Mouse (Mus musculus) E14TG2a.4 (cell line): ENCODE measurements around the gene Dock8.

Source experiments
- CTCF ChIP-seq: conservative IDR thresholded peaks from 2 replicates; pipeline ENCODE4 v1.5.1; 2014; ENCODE audit warnings: low read length
- POU5F1 ChIP-seq: IDR thresholded peaks from 2 replicates; pipeline ENCODE4 v1.6.1; 2014; ENCODE audit warnings: low read length, borderline replicate concordance

- TF ChIP-seq CTCF (no peak), POU5F1 (no peak)
These were observed 78.3 kb downstream of the Dock8 start for GRCm38 (mm10) chr19:25077636-25078035.
